In genomic region chr15:19667380-19667779, GRCm38 (mm10) we compare ENCODE assay signal across 15 mouse cellular contexts.
"Had no signal": no experiment of that assay in that cellular context is flagged by ENCODE, and none has a peak within 500 bp of the region (broad histone marks: within the 10 kb centered on the region; RNA-seq: fewer than 3 reads in every experiment).

No protein-coding gene starts in this region.

- H3K4me3 ChIP-seq: limb, embryonic 15.5 days; liver, embryonic 12.5 days; midbrain, embryonic 10.5 days; midbrain, embryonic 15.5 days had no signal

- ATAC-seq: liver, embryonic 12.5 days; midbrain, embryonic 15.5 days had no signal

- H3K9ac ChIP-seq: limb, embryonic 15.5 days; liver, embryonic 12.5 days; lung, embryonic 14.5 days; midbrain, embryonic 15.5 days had no signal

- H3K27me3 ChIP-seq: limb, embryonic 15.5 days; liver, embryonic 12.5 days; midbrain, embryonic 15.5 days had no signal

- H3K4me2 ChIP-seq: limb, embryonic 15.5 days; liver, embryonic 12.5 days; lung, embryonic 14.5 days; midbrain, embryonic 15.5 days had no signal

- H3K4me1 ChIP-seq: limb, embryonic 15.5 days; liver, embryonic 12.5 days; midbrain, embryonic 10.5 days; midbrain, embryonic 15.5 days had no signal

- DNase-seq: kidney, adult 9 months; kidney, postnatal 10 days; layer of hippocampus, postnatal 36 days; lung, embryonic 14.5 days; lung, postnatal 10 days; lung, postnatal 4 days; retina, postnatal 1 day; right cerebral cortex, postnatal 4 days; spleen, adult 18-20 months; thymus, adult 18-20 months; thymus, postnatal 14 days had no signal

- H3K27ac ChIP-seq: limb, embryonic 15.5 days; liver, embryonic 12.5 days; midbrain, embryonic 10.5 days; midbrain, embryonic 15.5 days had no signal

- H3K36me3 ChIP-seq: limb, embryonic 15.5 days; liver, embryonic 12.5 days; midbrain, embryonic 10.5 days; midbrain, embryonic 15.5 days had no signal

- H3K9me3 ChIP-seq: limb, embryonic 15.5 days; liver, embryonic 12.5 days; midbrain, embryonic 10.5 days; midbrain, embryonic 15.5 days had no signal
